Comparison of ENCODE assay signal across 18 mouse cellular contexts in genomic region chr6:49778729-49779128, GRCm38 (mm10). TPM values are rescaled to one million over a fixed set of nuclear protein-coding genes. Genes with fewer than 3 reads are reported as not detected.
"Had no signal": no experiment of that assay in that cellular context is flagged by ENCODE, and none has a peak within 500 bp of the region (broad histone marks: within the 10 kb centered on the region; RNA-seq: fewer than 3 reads in every experiment).

No protein-coding gene starts in this region.

- H3K27ac ChIP-seq: left cerebral cortex, adult 2 months; limb, embryonic 12.5 days; liver, embryonic 13.5 days; lung, embryonic 15.5 days had no signal

- H3K4me1 ChIP-seq: liver, embryonic 13.5 days; lung, embryonic 15.5 days had no signal

- H3K9me3 ChIP-seq: limb, embryonic 12.5 days; liver, embryonic 13.5 days; lung, embryonic 15.5 days; neural tube, embryonic 12.5 days had no signal

- H3K4me2 ChIP-seq: limb, embryonic 12.5 days; liver, embryonic 13.5 days; lung, embryonic 15.5 days had no signal

- DNase-seq: kidney, adult 8-10 months; kidney, postnatal 25 days; liver, embryonic 13.5 days; lung, postnatal 14 days; right cerebral cortex, postnatal 4 days; spleen, adult 18-20 months; thymus, adult 2 months; thymus, postnatal 36 days had no signal

- H3K4me3 ChIP-seq: left cerebral cortex, adult 2 months; limb, embryonic 12.5 days; liver, embryonic 13.5 days; lung, embryonic 15.5 days; myocyte; neural tube, embryonic 12.5 days had no signal

- H3K27me3 ChIP-seq: limb, embryonic 12.5 days; liver, embryonic 13.5 days; lung, embryonic 15.5 days; neural tube, embryonic 12.5 days had no signal

- H3K36me3 ChIP-seq: limb, embryonic 12.5 days; liver, embryonic 13.5 days; lung, embryonic 15.5 days; neural tube, embryonic 12.5 days had no signal

- H3K9ac ChIP-seq: limb, embryonic 12.5 days; liver, embryonic 13.5 days; liver, postnatal 0 days; lung, embryonic 15.5 days; neural tube, embryonic 12.5 days had no signal

- ATAC-seq: inflammation-experienced regulatory T-cells, adult 6 months; intestine, postnatal 0 days; liver, postnatal 0 days had no signal

RNA-seq across cellular contexts. Expression of gene Npy, which starts 43.8 kb away (rescaled TPM):
- total RNA-seq: megakaryocyte-erythroid progenitor cell, adult 5-6 weeks had no signal
- polyA plus RNA-seq: inflammation-experienced regulatory T-cells, adult 6 months; myocyte; testis, adult 2 months had no signal
